Mouse (Mus musculus) liver, adult 2 months (tissue): ENCODE results near the gene Pidd1.

ENCODE experiments used
- CTCF ChIP-seq: fragments of 200-500 bp; IDR thresholded peaks from 2 replicates; pipeline ENCODE4 v1.5.1; 2011; ENCODE audit warnings: low read depth, low read length, control low read depth
- POLR2A ChIP-seq: fragments of 200-500 bp; IDR thresholded peaks from 2 replicates; pipeline ENCODE4 v1.6.1; 2011; ENCODE audit warnings: low read length, control low read depth; ENCODE audit not compliant: insufficient read depth; ENCODE audit errors: extremely low read depth

- peak; percentile 34; the same call in 1 of the 2 replicates for TF ChIP-seq CTCF
- no peak for TF ChIP-seq POLR2A
Observed at GRCm38 (mm10) chr7:141417731-141418681, 25.8 kb downstream of the Pidd1 start.
